Mouse (Mus musculus) frontal cortex, postnatal 14 days (tissue): ENCODE data around the gene Ephb2.

Experiments
- DNase-seq, 2 experiments: peaks; one replicate each; pipeline ENCODE4 v3.0.0; 2022; ENCODE audit warnings: low spot score in 2 of 2

The Ephb2 gene

DNA sequence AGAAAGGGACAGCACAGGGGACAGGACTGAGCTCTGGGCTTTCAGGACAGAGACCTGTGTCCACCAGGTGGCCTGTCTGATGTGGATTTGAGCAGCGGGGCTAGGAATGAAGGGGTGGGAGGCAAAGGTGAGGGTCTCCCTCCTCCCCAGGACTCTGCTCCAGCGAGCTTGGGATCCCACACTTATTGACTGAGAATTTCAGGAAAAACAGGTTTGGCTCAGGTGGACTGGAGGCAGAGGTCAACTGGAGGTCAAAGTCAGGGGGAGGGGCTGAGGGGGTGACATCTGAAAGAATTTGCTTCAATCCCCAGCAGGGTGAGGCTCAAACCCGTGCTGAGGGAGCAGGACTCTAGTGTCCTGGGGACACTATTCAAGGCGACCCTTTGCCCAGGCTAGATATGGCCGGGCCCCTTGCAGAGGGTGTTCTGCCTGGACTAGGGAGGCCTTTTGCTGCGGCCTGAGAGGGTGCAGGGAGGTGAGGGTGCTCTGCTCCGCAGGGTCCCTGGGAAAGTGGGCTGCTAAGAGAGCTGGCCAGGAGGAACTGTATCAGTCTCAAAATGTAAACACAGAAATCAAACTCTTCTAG, 103.2 kb downstream of the Ephb2 start:
- no peak for DNase-seq

DNA sequence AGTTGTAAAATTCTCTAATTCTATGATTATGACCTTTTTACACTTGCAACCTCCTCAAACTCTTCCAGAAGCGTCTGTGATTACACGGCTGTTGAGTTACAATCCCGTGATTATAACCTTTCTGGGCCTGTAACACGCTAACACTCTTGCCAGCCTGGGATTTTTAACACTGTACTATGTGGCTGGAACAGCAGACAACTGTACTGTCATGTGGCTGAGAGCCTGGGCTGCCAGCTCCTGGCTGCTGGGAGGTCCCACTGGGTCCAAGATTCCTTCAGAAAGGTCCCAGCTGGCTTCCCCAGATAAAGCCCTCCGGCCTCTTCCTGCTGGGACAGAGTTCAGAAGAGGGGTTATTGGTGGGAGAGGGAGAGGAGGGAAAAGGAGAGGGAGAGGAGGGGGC, 104.0 kb downstream of the Ephb2 start:
- DNase-seq, result no peak

DNA sequence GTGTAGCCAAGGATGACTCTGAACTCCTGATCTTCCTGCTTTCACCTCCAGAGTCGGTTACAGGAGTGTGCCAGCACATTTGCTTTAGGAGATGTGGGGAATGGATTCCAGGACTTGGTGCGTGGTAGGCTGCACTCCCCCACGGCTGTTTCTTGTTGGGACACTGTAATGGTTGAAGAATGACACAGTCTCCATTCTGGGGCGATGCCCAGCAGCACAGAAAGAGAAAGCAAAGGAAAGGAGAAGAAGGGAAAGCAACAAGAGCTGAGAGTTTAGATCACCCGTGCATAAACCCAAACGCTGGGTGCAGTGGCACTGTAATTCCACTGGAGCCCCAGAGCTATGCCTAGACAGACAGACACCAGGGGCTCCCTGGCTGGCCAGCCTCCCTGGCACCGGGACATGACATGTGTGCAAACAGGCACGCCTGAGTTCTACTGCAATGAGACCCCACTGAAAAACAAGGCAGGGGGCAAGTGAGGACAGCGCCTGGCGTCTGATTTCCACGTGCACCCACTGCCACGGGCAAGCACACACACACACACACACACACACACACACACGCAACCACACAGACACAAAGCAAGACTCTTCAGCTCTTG, 104.7 kb downstream of the Ephb2 start:
- DNase-seq, result no peak

DNA sequence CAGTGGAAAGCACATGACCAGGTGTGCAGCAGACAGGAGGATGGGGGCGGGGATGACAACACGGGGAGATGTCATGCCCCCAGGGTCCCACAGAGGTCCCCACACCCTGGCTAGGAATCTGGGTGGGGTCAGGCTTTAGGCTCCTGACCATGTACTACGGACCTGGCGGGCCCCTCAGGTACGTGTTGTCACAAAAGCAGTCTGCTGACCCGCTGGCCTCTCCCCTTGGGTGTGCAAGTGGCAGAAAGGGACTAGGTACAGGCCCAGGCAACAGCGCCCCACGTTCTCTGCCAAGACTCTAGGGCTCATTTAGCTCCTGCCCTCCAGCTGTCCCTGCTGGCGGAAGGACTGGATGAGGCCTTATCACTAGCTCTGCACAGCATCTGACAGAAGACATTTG, 105.3 kb downstream of the Ephb2 start:
- no peak for DNase-seq

DNA sequence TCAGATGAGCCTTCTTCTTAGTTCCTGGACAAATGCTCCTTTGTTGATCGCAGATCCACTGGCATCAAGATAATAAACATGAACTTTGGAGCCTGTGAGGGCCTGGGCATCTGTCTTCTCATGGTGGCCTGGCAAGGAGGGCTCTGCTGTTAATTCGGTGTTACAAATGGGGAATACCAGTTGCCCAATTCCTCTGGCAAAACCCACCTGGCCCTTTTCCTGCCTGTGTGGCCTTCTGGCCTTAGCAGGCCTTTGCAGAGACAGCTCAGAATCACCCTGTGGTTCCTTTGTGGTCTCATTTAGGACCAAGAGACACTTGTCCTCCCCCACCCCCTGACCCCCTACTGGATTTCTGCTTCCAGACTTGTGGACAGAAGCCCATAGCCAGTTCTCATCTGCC, 106.2 kb downstream of the Ephb2 start:
- DNase-seq, result no peak

DNA sequence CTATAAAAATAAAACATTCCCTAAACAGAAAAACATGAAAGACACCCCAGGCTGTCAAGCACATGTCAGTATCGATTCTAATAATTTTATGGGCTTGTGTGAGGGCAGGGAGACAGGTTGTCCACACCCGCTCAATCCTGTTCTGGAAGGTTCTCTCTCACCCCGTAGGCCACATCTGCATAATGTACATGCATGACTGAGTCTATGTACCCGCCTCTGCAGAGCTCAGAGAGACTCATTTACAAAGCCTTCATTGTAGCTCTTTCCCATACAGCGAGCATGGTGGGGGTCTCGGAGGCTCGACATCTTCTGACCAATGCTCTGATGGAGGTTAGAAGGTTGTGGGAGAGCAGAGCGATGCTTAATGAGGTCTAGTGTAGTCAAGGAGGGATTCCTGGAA, 108.8 kb downstream of the Ephb2 start:
- DNase-seq, result no peak

DNA sequence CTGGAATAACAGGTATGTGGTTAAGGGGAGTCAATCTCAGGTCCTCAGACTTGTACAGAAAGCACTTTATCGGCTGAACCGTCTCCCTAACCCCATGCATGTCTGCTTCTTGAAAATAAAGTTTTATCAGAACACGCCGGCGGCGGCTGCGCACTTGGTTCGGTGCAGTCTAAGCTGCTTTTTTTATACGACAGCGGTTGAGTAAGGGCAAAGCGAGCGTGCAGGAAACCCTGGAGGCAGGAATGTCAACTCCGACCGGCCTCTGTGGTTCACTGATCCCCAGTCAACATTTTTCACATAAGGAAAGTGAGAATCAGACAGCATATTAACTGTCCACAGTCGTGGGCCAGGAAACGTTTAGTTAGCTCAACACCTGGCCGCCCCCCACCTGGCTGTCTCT, 111.1 kb downstream of the Ephb2 start:
- DNase-seq, result no peak

DNA sequence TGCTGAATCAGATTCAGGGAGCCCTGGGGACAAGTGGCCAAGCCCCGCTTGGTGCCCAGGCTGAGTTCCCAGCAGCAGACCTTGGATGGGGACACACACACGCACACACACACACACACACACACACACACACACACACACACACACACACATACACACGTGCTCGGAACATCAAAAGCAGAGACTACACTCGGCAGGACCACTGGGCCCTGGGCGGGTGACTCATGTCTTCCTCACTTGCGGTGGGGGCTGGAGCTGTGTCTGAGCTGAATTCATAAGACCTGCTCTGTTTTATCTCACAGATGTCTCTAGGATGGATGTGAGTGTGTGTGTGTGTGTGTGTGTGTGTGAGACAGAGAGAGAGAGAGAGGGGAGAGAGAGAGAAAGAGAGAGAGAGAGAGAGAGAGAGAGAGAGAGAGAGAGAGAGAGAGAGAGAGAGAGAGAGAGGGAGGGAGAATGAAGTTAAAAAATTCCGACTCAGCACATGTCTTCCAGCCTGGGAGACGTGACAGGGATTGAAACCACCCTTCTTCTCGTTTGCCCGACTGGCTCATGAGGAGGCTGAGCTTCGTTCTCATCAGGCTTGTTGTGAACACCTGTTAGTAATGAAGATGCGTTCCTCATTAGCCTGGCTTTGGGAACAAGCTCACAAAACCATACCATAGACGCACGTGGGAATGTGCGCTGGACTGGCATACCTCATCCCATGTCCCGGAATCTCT, 113.3 kb downstream of the Ephb2 start:
- peak in 1 of 2 experiments; percentile 47 for DNase-seq

DNA sequence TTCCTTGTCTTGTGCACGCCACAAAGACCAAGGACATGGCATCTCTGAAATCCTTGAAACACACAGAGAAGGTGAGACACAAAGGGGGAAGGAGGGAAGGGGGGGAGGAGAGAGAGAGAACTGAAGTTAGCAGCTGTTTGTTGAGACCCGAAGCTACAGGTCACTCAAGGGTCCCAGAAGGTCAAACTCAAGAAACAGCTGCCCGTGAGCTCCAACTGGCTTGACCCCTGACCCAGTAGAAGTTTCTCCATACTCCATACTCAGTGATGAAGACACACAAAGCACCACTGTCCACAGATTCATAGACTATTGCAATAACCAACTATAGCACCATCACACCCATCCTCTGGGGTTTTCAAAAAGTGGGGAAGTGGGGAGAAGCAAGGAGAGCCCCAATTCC, 113.9 kb downstream of the Ephb2 start:
- DNase-seq, result no peak

DNA sequence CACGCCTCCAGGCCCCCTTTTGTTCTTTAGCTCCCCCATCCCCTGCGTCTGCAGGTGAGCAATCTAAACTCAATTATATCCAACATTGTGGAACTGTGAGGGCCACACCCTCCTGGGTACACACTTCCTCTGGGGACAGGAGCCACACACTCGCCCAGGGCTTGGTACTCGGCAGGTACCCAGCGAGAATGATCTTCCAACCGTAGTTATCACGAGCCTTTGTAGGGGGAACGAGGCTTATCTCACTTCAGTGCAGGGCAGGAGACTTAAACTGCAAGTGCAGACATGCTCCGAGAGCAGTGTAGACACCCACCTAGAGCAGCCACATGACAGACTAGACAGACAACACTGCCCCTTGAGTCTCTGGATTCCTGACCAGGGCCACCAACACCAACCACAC, 115.8 kb downstream of the Ephb2 start:
- DNase-seq, result no peak

DNA sequence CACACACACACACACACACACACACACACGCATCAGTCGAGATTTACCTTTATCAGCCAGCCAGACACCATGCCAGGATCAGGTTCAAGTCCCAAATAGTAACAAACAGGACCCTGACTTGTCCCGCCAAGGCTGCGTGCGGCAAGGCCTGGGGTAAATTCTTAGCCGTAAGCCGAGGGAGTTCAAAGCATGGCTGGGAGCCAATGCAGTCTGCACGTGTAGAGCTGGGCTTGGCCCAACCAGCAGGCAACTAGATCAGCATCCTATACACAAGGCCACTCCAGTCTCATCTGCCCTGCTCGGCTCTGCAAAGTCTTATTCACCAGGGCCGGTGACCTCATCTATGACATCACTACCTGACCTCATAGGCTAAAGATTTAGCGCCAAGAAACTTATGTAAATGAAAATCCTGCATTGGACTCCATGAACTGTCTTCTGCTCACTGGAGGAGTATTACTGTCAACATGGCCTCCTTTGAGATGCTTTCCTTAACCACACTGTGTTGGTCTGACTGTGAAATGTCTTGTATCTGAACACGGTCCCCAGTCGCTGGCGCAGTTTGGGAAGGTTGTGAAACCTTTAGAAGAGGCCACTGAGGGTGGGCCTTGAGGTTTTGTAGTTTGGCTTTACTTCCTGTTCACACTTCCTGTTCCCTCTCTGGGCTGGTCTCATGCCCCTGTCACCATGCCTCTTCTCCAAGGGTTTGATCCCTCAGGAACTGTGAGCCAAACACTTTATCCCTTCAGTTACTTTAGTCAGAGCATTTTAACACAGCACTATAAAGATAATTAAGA, 117.4 kb downstream of the Ephb2 start:
- DNase-seq, result no peak

DNA sequence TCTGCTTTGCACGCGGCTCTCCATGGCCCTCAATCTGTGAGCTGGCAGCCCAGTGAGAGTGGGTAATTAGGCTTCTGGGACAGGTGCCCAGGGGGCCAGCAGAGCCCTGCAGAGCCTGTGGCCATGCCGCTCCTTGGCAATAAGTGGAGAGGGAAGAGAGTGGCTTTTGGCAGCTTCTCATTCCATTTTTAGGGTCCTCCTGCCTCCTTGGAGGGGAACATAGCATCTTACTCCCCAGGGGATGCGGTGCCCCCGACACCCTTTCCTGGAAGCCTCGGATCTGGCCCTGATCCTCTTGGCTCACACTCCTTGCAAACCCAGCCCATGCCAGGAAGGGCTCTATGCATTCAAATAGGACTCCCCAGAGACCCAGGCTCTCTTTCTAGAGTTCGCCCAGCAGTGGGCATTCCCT, 119.2 kb downstream of the Ephb2 start:
- no peak for DNase-seq

DNA sequence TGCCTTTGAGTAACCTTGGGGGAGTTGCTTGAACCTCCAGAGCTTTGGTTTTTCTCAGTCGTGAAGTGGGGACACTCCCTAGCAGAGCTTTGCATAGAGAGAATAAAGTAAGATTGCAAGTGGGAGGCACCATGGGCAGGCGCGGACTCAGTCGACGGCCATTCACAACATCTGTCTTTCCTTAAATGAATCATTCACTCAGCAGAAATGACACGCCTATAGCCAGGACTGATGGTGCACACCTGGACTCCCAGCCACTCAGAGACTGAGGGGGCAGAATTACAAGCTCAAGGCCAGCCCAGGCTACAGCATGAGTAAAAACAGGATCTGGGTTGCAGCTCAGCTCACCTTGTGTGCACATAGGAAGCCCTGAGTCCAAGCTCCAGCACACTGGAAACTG, 121.3 kb downstream of the Ephb2 start:
- DNase-seq, result no peak

DNA sequence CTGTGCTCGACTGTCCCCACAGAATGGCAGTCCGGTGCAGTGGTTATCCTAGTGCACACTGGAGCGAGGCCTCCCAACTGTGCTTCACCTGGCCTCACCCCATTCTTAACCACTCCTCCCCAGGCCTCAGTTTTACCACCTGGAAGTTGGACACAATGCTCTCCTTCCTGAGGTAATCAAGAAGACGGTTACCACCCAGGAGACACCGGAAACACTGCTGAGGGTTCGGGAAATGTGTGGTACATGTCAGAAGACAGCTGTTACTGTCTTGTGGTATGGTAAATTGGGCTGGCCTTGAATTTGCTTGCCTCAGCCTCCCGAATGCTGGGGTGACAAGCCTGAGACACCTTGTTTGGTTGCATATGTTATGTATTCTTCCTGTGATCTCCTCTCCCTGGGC, 121.9 kb downstream of the Ephb2 start:
- no peak for DNase-seq

DNA sequence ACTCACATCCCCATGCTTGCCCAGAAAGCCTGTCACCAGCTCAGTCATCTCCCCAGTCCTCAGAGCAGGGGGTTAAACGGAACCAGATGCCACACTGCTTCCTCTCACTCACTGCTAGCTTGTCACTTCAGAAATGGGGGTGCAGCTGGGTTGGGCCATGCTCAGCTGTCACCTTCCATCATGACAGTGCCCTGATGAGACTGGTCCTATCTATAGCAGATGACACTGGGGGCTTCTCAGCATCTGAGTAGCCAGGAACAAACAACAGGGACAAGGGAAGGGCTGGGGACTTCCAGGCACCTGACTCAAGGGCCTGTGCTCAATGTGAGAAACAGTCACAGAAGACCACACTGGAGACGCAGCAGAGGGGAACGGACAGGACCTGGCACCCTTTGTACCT, 122.4 kb downstream of the Ephb2 start:
- DNase-seq, result no peak

DNA sequence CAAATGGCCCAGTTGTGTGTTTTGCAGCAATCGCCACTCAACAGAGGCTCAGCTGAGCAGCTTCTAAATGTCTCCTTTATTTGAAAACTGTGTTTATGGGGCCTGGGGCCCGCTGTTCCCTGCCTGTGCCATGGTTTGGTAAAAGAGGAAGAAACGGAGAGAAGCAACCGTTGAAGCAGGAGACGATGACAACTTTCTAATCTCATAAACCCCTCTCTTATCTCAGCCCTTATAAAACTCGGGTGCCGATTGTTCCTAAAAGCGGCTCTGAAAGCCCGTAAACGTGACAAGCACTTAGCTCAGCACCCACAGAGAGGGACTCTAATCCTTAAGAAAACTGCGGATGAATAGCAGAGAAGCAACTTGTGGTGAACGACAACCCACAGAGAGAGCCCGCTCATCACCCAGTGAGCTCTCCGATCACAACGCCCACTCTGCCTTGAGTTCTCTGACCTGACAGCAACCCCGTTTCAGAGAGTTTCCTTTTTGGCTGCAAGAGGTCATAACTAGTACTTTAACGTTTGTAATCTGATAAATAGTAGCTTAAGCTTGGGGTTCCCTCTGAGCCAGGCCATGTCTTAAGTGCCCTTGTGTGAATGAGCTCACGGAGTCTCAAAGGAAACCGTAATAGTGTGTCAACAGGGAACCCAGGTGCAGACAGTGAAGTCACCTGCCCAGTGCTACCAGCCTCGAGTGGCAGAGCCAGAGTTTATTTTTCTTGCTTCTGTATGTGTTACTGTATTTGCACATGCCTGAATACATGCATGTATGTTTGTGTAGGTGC, 123.6 kb downstream of the Ephb2 start:
- no peak for DNase-seq

DNA sequence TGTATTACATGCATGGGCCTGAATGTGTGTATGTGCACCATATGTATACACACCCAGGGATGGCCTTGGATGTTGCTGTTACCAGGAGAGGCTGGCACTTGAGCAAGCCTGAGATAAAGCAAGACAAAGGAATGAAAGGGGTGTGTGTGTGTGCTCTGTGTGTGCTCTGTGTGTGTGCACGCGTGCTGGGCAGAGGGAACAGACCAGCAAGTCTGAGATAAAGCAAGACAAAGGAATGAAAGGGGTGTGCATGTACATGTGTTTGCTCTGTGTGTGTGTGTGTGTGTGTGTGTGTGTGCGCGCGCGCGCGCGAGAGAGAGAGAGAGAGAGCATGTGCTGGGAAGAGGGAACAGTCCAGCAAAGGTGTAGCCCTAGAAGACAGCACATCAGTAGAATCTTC, 125.4 kb downstream of the Ephb2 start:
- no peak for DNase-seq

DNA sequence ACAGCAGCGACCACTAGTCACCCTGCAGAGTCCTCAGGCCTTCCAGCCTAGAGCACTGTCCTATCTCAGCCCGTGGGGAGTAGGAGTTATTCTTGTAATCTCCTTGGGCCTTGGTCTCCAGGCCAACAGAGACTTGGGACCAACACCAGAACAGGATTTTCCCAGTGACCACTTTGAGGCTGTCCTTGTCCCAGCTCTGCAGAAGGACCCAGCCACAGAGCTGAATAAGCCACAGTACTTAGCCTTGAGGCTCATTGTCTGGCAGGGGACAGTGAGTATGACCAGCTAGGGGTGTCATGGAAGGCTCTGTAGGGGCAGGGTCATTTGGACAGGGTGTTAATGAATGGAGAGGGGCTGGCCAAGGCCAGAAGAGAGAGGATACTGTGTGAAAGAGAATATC, 126.8 kb downstream of the Ephb2 start:
- no peak for DNase-seq

DNA sequence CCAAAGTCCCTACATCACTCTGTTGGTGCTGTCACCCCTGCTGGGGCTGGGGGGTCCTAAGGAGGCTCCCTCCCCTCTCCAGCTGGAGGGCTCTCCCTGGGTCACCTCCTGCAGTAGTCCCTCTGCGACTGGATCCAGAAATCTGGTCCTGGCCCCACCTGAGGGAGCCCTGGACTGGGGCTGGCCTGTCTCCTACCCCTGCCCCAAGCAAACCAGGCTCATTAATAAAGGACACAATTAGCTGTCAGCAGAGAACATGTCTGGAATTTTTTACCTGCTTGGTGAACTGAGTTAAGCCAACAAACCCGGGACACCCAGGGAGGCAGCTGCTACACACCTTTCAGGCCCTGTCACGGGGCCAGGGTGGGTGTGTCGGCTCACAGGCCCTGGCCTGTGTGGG, 129.1 kb downstream of the Ephb2 start:
- no peak for DNase-seq

DNA sequence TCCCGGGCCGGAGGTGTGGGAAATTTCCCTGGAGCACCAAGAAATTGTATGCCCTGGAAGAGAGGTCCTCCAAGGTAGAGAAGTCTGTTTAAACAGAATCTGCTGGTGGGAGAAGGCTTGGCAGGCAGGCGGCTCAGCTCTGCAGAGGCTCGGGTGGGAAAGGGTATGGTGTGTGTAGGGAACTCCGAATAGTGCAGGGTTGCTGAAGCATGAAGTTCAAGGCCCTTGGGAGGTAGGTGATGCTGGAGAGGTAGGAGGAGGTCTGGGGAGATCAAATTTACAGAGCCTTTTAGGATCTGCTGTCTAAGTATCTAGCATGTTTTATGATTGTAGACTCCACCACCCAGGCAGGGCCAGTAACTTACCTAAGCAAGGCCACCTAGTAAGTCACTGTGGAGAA, 130.7 kb downstream of the Ephb2 start:
- no peak for DNase-seq

DNA sequence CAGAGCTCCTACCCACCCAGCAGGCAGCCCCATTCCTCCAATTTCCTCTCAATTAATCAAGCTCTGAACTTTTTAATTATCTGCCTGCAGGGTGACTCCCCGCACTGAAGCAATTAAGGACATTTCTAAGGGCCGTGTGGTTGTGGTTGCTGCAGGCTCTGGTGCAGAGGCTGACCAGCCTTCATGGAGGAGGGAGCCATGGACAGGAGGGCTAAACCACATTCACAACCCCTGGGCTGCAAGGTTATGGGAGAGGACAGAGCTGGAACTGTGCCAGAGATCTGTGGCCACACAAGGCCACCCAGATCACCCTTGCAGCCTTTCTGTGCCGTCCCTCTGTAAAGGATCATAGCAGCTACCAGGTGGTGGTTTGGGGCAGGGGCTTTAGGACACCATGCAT, 131.2 kb downstream of the Ephb2 start:
- DNase-seq, result no peak

DNA sequence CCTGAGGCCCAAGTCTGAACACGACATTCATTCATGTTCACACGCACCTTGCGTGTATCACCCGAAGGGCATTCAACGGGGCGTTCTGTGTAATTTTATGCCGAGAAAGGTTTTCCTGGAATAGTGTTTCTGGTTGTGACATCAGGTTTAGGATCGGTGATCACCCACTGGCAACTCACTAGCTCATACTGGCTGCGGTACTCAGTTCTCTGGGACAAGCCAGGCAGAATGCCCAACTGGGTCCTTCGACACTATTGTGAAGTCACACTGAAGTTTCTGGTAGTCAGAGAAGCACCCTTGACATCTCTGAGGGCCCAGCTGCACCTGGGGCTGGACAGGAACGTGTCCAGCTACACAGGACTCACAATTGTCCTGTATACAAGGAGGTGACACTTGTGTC, 132.4 kb downstream of the Ephb2 start:
- no peak for DNase-seq
